Mouse (Mus musculus) stomach, embryonic 15.5 days (tissue): ENCODE results near the gene Ctnna3. TPM values are rescaled to one million over a fixed set of nuclear protein-coding genes. Genes with fewer than 3 reads are reported as not detected.
A peak's percentile ranks its signal among the peaks of the same experiment; 100 is the strongest.
"Not testable (repeated sequence)": the region's sequence is repeated elsewhere in the genome, so short reads cannot be mapped to it uniquely, and the experiment has no call there.

Experiments used
- ATAC-seq: fragments of 200-750 bp; cut with Nextera tagmentation; 2 replicates; pipeline ENCODE4 v1.8.0; 2017; ENCODE audit warnings: low read depth, moderate number of reproducible peaks, moderate TSS enrichment; ENCODE audit not compliant: insufficient read depth, low FRiP score
- H3K27ac ChIP-seq: fragments of 300-500 bp; sonication (generic); 2 replicates; pipeline ENCODE4 v1.5.1; 2015; ENCODE audit warnings: mild to moderate bottlenecking, inconsistent platforms
- H3K27me3 ChIP-seq: fragments of 300-500 bp; sonication (generic); replicated peaks from 2 replicates; pipeline ENCODE4 v1.6.1; 2015; ENCODE audit warnings: inconsistent platforms
- H3K36me3 ChIP-seq: fragments of 300-500 bp; sonication (generic); 2 replicates; pipeline ENCODE4 v1.6.1; 2015; ENCODE audit warnings: inconsistent platforms
- H3K4me1 ChIP-seq: fragments of 300-500 bp; sonication (generic); 2 replicates; pipeline ENCODE4 v1.6.1; 2015; ENCODE audit warnings: inconsistent platforms
- H3K4me2 ChIP-seq: fragments of 300-500 bp; sonication (generic); 2 replicates; pipeline ENCODE4 v1.6.1; 2015; ENCODE audit warnings: mild to moderate bottlenecking, inconsistent platforms
- H3K4me3 ChIP-seq: fragments of 300-500 bp; sonication (generic); replicated peaks from 2 replicates; pipeline ENCODE4 v1.5.1; 2015; ENCODE audit warnings: inconsistent platforms
- H3K9ac ChIP-seq: fragments of 300-500 bp; sonication (generic); 2 replicates; pipeline ENCODE4 v1.6.1; 2015; ENCODE audit warnings: inconsistent platforms
- H3K9me3 ChIP-seq: fragments of 300-500 bp; sonication (generic); 2 replicates; pipeline ENCODE4 v1.6.1; 2016; ENCODE audit warnings: inconsistent platforms
- WGBS: fragments of 180-500 bp; shearing (Covaris S2); methylation state at CpG from one replicate; pipeline ENCODE4 v1.1.7; 2015; 5-methylcytosine and 5-hydroxymethylcytosine counted together
- polyA plus RNA-seq: library from polyadenylated mRNA; unstranded; fragments of >200 nt; fragmentation: Nextera tagmentation; extraction: Ambion mirVana; gene quantifications from 2 replicates; pipeline ENCODE4 v1.2.1, GENCODE M21; 2015

The Ctnna3 gene
- polyA plus RNA-seq, 1 experiment from 2014 or later, result 0.58 TPM

GRCm38 (mm10) chr10:63428243-63429022, 1.5 kb upstream of the Ctnna3 start:
- WGBS, result 17% methylated on average over 19 of the region's 19 CpGs
- H3K4me3 ChIP-seq, result peak overlapping the region; percentile 85
- no peaks in the 10 kb centered on the region for H3K4me1 ChIP-seq
- peak overlapping the region; percentile 24; the same call in 1 of the 2 replicates for H3K9ac ChIP-seq
- H3K27ac ChIP-seq, result peak overlapping the region; percentile 44
- H3K4me2 ChIP-seq, result peak overlapping the region; percentile 83
- ATAC-seq, result no peak
- H3K36me3 ChIP-seq, result no peaks in the 10 kb centered on the region
- no peaks in the 10 kb centered on the region for H3K27me3 ChIP-seq
- H3K9me3 ChIP-seq, result no peaks in the 10 kb centered on the region

- peak overlapping the region; percentile 44 for H3K27ac ChIP-seq
- peak overlapping the region; percentile 24; the same call in 1 of the 2 replicates for H3K9ac ChIP-seq
- no peaks in the 10 kb centered on the region for H3K4me1 ChIP-seq
- no peak for ATAC-seq
- no peaks in the 10 kb centered on the region for H3K9me3 ChIP-seq
- peak overlapping the region; percentile 85 for H3K4me3 ChIP-seq
- no peaks in the 10 kb centered on the region for H3K36me3 ChIP-seq
- H3K27me3 ChIP-seq, result no peaks in the 10 kb centered on the region
- H3K4me2 ChIP-seq, result peak overlapping the region; percentile 83
- WGBS, result 2% methylated on average over 11 of the region's 11 CpGs
Measured at GRCm38 (mm10) chr10:63429023-63429340, 916 bp upstream of the Ctnna3 start.

- H3K27ac ChIP-seq, result peak overlapping the region; percentile 88
- H3K27me3 ChIP-seq, result no peaks in the 10 kb centered on the region
- H3K4me3 ChIP-seq, result peak overlapping the region; percentile 85
- H3K36me3 ChIP-seq, result no peaks in the 10 kb centered on the region
- peak; percentile 93 for ATAC-seq
- no peaks in the 10 kb centered on the region for H3K9me3 ChIP-seq
- peak overlapping the region; percentile 83 for H3K4me2 ChIP-seq
- under 1% methylated on average over 34 of the region's 34 CpGs for WGBS
- H3K4me1 ChIP-seq, result no peaks in the 10 kb centered on the region
- peak overlapping the region; percentile 57 for H3K9ac ChIP-seq
Measured at GRCm38 (mm10) chr10:63429380-63429779, 518 bp upstream of the Ctnna3 start.

DNA sequence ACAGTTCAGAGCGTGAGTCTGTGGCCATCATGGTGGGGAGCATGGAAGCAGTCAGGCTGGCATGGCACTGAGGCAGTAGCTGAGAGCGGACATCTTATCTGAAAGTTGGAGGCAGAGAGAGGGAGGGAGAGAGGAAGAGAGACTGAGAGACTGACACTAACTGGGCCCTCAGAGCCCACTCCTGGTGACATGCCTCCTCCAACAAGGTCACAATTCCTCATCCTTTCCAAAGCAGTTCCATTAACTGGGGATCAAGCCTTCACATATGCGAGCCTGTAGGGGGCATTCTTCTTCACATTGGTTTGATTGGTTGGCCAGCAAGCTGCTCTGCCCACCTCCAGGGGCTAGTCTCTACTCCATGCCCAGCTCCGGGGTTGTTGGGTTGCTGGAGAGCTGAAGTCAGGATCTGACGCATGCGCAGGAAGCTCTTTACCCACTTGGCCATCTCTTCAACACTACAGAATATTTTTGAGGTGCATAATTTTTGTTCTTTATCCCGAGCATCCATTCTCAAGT, 1.4 kb downstream of the Ctnna3 start:
- H3K36me3 ChIP-seq, result no peaks in the 10 kb centered on the region
- no peak overlapping the region for H3K9ac ChIP-seq
- no peaks in the 10 kb centered on the region for H3K4me1 ChIP-seq
- 91% methylated on average over 7 of the region's 7 CpGs for WGBS
- H3K4me2 ChIP-seq, result no peak overlapping the region
- no peak overlapping the region for H3K4me3 ChIP-seq
- no peaks in the 10 kb centered on the region for H3K9me3 ChIP-seq
- H3K27ac ChIP-seq, result no peak overlapping the region
- ATAC-seq, result no peak
- no peaks in the 10 kb centered on the region for H3K27me3 ChIP-seq

DNA sequence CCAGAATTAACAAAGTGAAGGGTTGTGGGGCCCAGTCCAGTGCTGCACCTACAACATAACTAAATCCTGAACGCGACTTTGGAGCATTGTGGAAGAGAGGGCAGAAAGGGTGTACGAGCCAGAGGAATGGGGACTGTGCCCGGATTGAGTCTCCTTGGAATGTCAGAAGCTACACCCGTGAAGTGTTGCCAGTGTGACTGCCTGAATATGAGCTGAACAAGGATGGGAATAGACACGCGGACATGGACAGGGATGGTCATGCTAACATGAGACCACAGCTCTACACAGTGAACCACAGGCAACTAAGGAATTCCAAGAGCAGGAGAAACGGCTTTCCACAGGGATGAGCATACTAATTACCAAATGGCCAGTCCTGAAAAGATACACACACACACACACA, 2.2 kb downstream of the Ctnna3 start:
- Histone ChIP-seq H3K27ac (no peak overlapping the region), H3K4me3 (no peak overlapping the region)
- WGBS, result 89% methylated on average over 8 of the region's 8 CpGs

GRCm38 (mm10) chr10:63432887-63433286, 3.0 kb downstream of the Ctnna3 start:
- H3K27ac ChIP-seq, result no peak overlapping the region
- H3K36me3 ChIP-seq, result no peaks in the 10 kb centered on the region
- WGBS, result 55% methylated on average over 2 of the region's 2 CpGs
- H3K27me3 ChIP-seq, result no peaks in the 10 kb centered on the region
- H3K4me3 ChIP-seq, result no peak overlapping the region
- H3K9ac ChIP-seq, result no peak overlapping the region
- ATAC-seq, result no peak
- H3K4me1 ChIP-seq, result no peaks in the 10 kb centered on the region
- no peaks in the 10 kb centered on the region for H3K9me3 ChIP-seq
- no peak overlapping the region for H3K4me2 ChIP-seq

More for the DNA sequence above, 2.2 kb downstream of the Ctnna3 start:
- Histone ChIP-seq H3K4me1 (no peaks in the 10 kb centered on the region), H3K4me2 (no peak overlapping the region), H3K27me3 (no peaks in the 10 kb centered on the region), H3K9ac (no peak overlapping the region), H3K36me3 (no peaks in the 10 kb centered on the region), H3K9me3 (no peaks in the 10 kb centered on the region)
- no peak for ATAC-seq

GRCm38 (mm10) chr10:63438736-63439262, 8.9 kb downstream of the Ctnna3 start:
- Histone ChIP-seq H3K9me3 (no peaks in the 10 kb centered on the region), H3K27ac (no peak overlapping the region), H3K4me1 (no peaks in the 10 kb centered on the region), H3K4me2 (no peak overlapping the region), H3K9ac (no peak overlapping the region), H3K36me3 (no peaks in the 10 kb centered on the region), H3K27me3 (no peaks in the 10 kb centered on the region), H3K4me3 (no peak overlapping the region)
- no peak for ATAC-seq

DNA sequence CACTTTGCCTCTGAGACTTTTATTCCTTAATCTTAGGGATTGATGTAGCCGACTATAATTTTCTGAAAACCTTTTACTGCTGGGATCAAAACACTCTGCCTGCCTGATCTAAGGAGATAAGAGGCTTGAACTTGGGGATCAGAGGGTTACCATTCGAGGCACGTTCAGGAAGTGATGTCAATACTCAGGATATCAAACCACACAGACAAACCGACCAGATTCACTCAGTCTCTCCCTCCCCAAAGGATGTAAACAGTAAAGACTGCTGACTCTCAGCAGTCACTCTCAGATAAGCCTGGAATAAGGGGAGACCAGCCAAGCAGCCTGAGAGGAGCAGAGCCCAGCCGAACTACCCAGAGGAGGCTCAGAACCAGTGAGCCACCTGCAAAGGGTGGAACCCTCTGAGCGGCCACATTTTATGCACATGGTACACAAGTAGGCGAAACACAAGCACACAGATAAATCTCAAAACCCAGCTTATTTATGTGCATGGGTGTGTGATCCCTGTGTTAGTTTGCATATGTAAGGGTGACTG, 9.9 kb downstream of the Ctnna3 start:
- no peak for ATAC-seq
- Histone ChIP-seq H3K4me2 (no peak overlapping the region), H3K27ac (no peak overlapping the region), H3K9me3 (no peaks in the 10 kb centered on the region), H3K36me3 (no peaks in the 10 kb centered on the region), H3K4me1 (no peaks in the 10 kb centered on the region), H3K27me3 (no peaks in the 10 kb centered on the region), H3K4me3 (no peak overlapping the region), H3K9ac (no peak overlapping the region)
- WGBS, result 61% methylated on average over 7 of the region's 7 CpGs

DNA sequence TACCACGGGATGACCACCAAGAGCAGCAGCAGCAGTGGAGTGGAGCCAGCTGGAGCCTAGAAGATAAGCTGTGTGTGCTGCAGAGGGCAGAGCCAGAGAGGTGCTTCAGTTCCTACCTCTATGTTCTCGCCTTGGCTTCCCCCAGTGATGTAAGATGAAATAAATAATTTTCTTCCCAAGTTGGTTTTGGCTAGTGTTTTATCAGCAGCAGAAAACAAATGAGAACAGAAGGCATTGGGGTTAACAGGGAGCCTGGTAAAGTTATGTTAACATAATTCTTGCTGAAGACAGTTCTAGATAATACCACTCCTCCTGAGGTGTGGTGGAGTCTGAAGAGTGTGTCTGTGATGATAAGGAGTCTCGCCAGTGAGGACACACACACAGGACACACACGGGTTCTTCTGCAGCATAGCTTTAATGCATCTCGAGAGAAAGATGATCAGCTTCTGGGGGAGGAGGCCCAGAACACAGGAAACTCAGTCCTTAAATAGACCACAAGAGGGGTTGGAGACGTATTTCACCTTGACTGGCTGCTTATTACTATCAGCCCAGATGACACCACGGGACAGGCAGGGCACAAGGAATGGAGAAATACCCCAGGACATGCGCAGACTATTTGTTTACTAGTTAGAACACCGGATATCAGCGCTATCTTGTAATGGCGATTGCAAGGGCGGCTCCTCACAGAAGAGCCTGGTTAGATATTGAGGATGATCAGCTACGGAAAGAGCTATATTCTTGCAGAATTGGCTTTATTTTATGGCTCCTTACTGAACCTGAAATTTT, 14.9 kb downstream of the Ctnna3 start:
- H3K36me3 ChIP-seq, H3K9ac ChIP-seq, H3K4me3 ChIP-seq, ATAC-seq, H3K9me3 ChIP-seq, H3K27ac ChIP-seq, H3K4me1 ChIP-seq, H3K27me3 ChIP-seq, H3K4me2 ChIP-seq: not testable (repeated sequence)
- 77% methylated on average over 13 of the region's 13 CpGs for WGBS

GRCm38 (mm10) chr10:63453926-63454325, 24.0 kb downstream of the Ctnna3 start:
- WGBS, result 80% methylated on average over 4 of the region's 4 CpGs
- ATAC-seq, result no peak

GRCm38 (mm10) chr10:63455110-63455878, 25.4 kb downstream of the Ctnna3 start:
- H3K4me1 ChIP-seq, result no peaks in the 10 kb centered on the region
- WGBS, result 52% methylated on average over 8 of the region's 8 CpGs
- no peak for ATAC-seq
- H3K9me3 ChIP-seq, result no peaks in the 10 kb centered on the region
- H3K27me3 ChIP-seq, result no peaks in the 10 kb centered on the region
- no peak overlapping the region for H3K4me3 ChIP-seq
- no peak overlapping the region for H3K27ac ChIP-seq
- no peaks in the 10 kb centered on the region for H3K36me3 ChIP-seq
- H3K4me2 ChIP-seq, result no peak overlapping the region
- H3K9ac ChIP-seq, result no peak overlapping the region

More at GRCm38 (mm10) chr10:63453926-63454325, 24.0 kb downstream of the Ctnna3 start:
- Histone ChIP-seq H3K4me1 (no peaks in the 10 kb centered on the region), H3K9ac (no peak overlapping the region), H3K27me3 (no peaks in the 10 kb centered on the region), H3K4me2 (no peak overlapping the region), H3K36me3 (no peaks in the 10 kb centered on the region), H3K4me3 (no peak overlapping the region), H3K9me3 (no peaks in the 10 kb centered on the region), H3K27ac (no peak overlapping the region)
